8 mouse cellular contexts compared by ENCODE assay signal in genomic region chr5:130222146-130223004, GRCm38 (mm10). TPM values are rescaled to one million over a fixed set of nuclear protein-coding genes. Genes with fewer than 3 reads are reported as not detected.
A peak's percentile ranks its signal among the peaks of the same experiment; 100 is the strongest.
DNase-seq lines count a peak whose midpoint lies in the region; ATAC-seq and TF ChIP-seq lines count a peak whose summit lies in the region.

No protein-coding gene starts in this region.

- H3K4me3 ChIP-seq in embryonic facial prominence, embryonic 10.5 days, result peak overlapping the region; percentile 99
- peak overlapping the region; percentile 98 for H3K4me3 ChIP-seq in intestine, postnatal 0 days (ENCODE audit: low read depth, low read length)
- H3K4me3 ChIP-seq in midbrain, embryonic 11.5 days (ENCODE audit: low read depth, low read length), result peak overlapping the region; percentile 99

- H3K36me3 ChIP-seq in embryonic facial prominence, embryonic 10.5 days (replicated peaks), result peaks cover 19% of the 10 kb centered on the region
- H3K36me3 ChIP-seq in intestine, postnatal 0 days (ENCODE audit: control insufficient read depth, insufficient read depth), result no peaks in the 10 kb centered on the region
- no peaks in the 10 kb centered on the region for H3K36me3 ChIP-seq in midbrain, embryonic 11.5 days (ENCODE audit: control insufficient read depth, insufficient read depth, low read length)

- peak overlapping the region; percentile 75 for H3K4me2 ChIP-seq in intestine, postnatal 0 days (replicated peaks; ENCODE audit: low read depth)
- H3K4me2 ChIP-seq in midbrain, embryonic 11.5 days, result peak overlapping the region; percentile 61

- intact Hi-C loops in left cerebral cortex, postnatal 4 days (cut with DNase I), result no loop called here

- ATAC-seq in granulocyte monocyte progenitor cell, adult 5-6 weeks (replicated peaks; ENCODE audit: poor library complexity, severe bottlenecking), result peak; percentile 87
- ATAC-seq in intestine, postnatal 0 days, result peak; percentile 80
- peak; percentile 90 for ATAC-seq in midbrain, embryonic 11.5 days (ENCODE audit: low FRiP score)

- H3K4me1 ChIP-seq in embryonic facial prominence, embryonic 10.5 days, result peaks cover 26% of the 10 kb centered on the region
- no peaks in the 10 kb centered on the region for H3K4me1 ChIP-seq in intestine, postnatal 0 days (replicated peaks; ENCODE audit: control insufficient read depth, insufficient read depth, low read length)
- H3K4me1 ChIP-seq in midbrain, embryonic 11.5 days (ENCODE audit: control insufficient read depth, insufficient read depth, low read length), result peaks cover 12% of the 10 kb centered on the region

- TF ChIP-seq CTCF in intestine, postnatal 0 days (IDR thresholded peaks at IDR 0.05; ENCODE audit: low read depth), result peak; percentile 71

- no peaks in the 10 kb centered on the region; the same call in 1 of the 2 replicates for H3K9me3 ChIP-seq in embryonic facial prominence, embryonic 10.5 days
- no peaks in the 10 kb centered on the region for H3K9me3 ChIP-seq in intestine, postnatal 0 days (ENCODE audit: control insufficient read depth)
- H3K9me3 ChIP-seq in midbrain, embryonic 11.5 days (ENCODE audit: control insufficient read depth, low read length), result no peaks in the 10 kb centered on the region

- peak overlapping the region; percentile 96 for H3K27ac ChIP-seq in embryonic facial prominence, embryonic 10.5 days (replicated peaks)
- H3K27ac ChIP-seq in intestine, postnatal 0 days (ENCODE audit: low read depth, low read length), result peak overlapping the region; percentile 96
- H3K27ac ChIP-seq in midbrain, embryonic 11.5 days (ENCODE audit: low read depth, low read length), result peak overlapping the region; percentile 51

- under 1% methylated on average over 88 of the region's 88 CpGs for WGBS in embryonic facial prominence, embryonic 10.5 days
- WGBS in intestine, postnatal 0 days, result under 1% methylated on average over 86 of the region's 88 CpGs
- under 1% methylated on average over 88 of the region's 88 CpGs for WGBS in midbrain, embryonic 11.5 days

- peak; percentile 96 for DNase-seq in adrenal gland, postnatal 14 days
- peak; percentile 94 for DNase-seq in embryonic facial prominence, embryonic 10.5 days (ENCODE audit: low spot score)
- peak; percentile 94 for DNase-seq in left cerebral cortex, postnatal 4 days
- peak; percentile 100 for DNase-seq in midbrain, embryonic 11.5 days (ENCODE audit: low spot score, missing footprints)
- peak; percentile 97 for DNase-seq in right cerebral cortex, postnatal 4 days
- DNase-seq in yolk sac, embryonic 10.5 days (ENCODE audit: low spot score), result peak; percentile 93

- H3K9ac ChIP-seq in intestine, postnatal 0 days (ENCODE audit: low read depth, low read length), result peak overlapping the region; percentile 99
- H3K9ac ChIP-seq in midbrain, embryonic 11.5 days (ENCODE audit: low read length), result peak overlapping the region; percentile 97

- no peaks in the 10 kb centered on the region for H3K27me3 ChIP-seq in embryonic facial prominence, embryonic 10.5 days (replicated peaks; ENCODE audit: low read depth, poor library complexity, severe bottlenecking)
- H3K27me3 ChIP-seq in intestine, postnatal 0 days (replicated peaks; ENCODE audit: control insufficient read depth, insufficient read depth, low read length), result no peaks in the 10 kb centered on the region
- H3K27me3 ChIP-seq in midbrain, embryonic 11.5 days (ENCODE audit: control insufficient read depth, insufficient read depth, low read length), result no peaks in the 10 kb centered on the region

RNA-seq across cellular contexts. Expression of gene Tmem248, which starts 5.5 kb away (rescaled TPM):
- total RNA-seq in adrenal gland, postnatal 14 days (2021), result 46.4 and 51.7 TPM in 2 replicates
- 37.7 and 39.1 TPM in 2 replicates for polyA plus RNA-seq in embryonic facial prominence, embryonic 10.5 days (2016; fragmentation: Nextera tagmentation; extraction: Ambion mirVana)
- total RNA-seq in granulocyte monocyte progenitor cell, adult 5-6 weeks (2014; fragmentation: Nextera tagmentation), result 64.5 and 70.1 TPM in 2 replicates
- total RNA-seq in granulocyte monocyte progenitor cell, adult 5-6 weeks (2017), result 71.8 and 85.0 TPM in 2 replicates
- 45.7 and 47.0 TPM in 2 replicates for polyA plus RNA-seq in intestine, postnatal 0 days (2015; fragmentation: Nextera tagmentation; extraction: Ambion mirVana)
- total RNA-seq in left cerebral cortex, postnatal 4 days (2021), result 10 to 100 TPM; 29.4 to 33.6 TPM
- 30.3 and 35.7 TPM in 2 replicates for polyA plus RNA-seq in midbrain, embryonic 11.5 days (2014; fragmentation: Nextera tagmentation; extraction: Ambion mirVana)

RNA-seq across cellular contexts. Expression of gene Sbds, which starts 33.0 kb away (rescaled TPM):
- total RNA-seq in adrenal gland, postnatal 14 days (2021), result 77.1 and 87.0 TPM in 2 replicates
- 69.9 and 75.6 TPM in 2 replicates for polyA plus RNA-seq in embryonic facial prominence, embryonic 10.5 days (2016; fragmentation: Nextera tagmentation; extraction: Ambion mirVana)
- 47.8 and 52.4 TPM in 2 replicates for total RNA-seq in granulocyte monocyte progenitor cell, adult 5-6 weeks (2014; fragmentation: Nextera tagmentation)
- total RNA-seq in granulocyte monocyte progenitor cell, adult 5-6 weeks (2017), result 61.0 and 101 TPM in 2 replicates
- polyA plus RNA-seq in intestine, postnatal 0 days (2015; fragmentation: Nextera tagmentation; extraction: Ambion mirVana), result 97.7 and 105 TPM in 2 replicates
- total RNA-seq in left cerebral cortex, postnatal 4 days (2021), result 10 to 100 TPM; 37.4 to 38.3 TPM
- polyA plus RNA-seq in midbrain, embryonic 11.5 days (2014; fragmentation: Nextera tagmentation; extraction: Ambion mirVana), result 66.3 and 72.2 TPM in 2 replicates

RNA-seq across cellular contexts. Expression of gene Tyw1, which starts 33.0 kb away (rescaled TPM):
- total RNA-seq in adrenal gland, postnatal 14 days (2021), result 23.7 and 24.4 TPM in 2 replicates
- 32.8 and 33.2 TPM in 2 replicates for polyA plus RNA-seq in embryonic facial prominence, embryonic 10.5 days (2016; fragmentation: Nextera tagmentation; extraction: Ambion mirVana)
- 12.0 and 16.7 TPM in 2 replicates for total RNA-seq in granulocyte monocyte progenitor cell, adult 5-6 weeks (2014; fragmentation: Nextera tagmentation)
- total RNA-seq in granulocyte monocyte progenitor cell, adult 5-6 weeks (2017), result 31.9 and 37.4 TPM in 2 replicates
- 12.0 and 15.0 TPM in 2 replicates for polyA plus RNA-seq in intestine, postnatal 0 days (2015; fragmentation: Nextera tagmentation; extraction: Ambion mirVana)
- total RNA-seq in left cerebral cortex, postnatal 4 days (2021), result 10 to 100 TPM; 17.9 to 19.4 TPM
- polyA plus RNA-seq in midbrain, embryonic 11.5 days (2014; fragmentation: Nextera tagmentation; extraction: Ambion mirVana), result 30.4 and 32.1 TPM in 2 replicates

RNA-seq across cellular contexts. Expression of gene Rabgef1, which starts 50.8 kb away (rescaled TPM):
- 40.6 and 42.7 TPM in 2 replicates for total RNA-seq in adrenal gland, postnatal 14 days (2021)
- 26.2 and 27.2 TPM in 2 replicates for polyA plus RNA-seq in embryonic facial prominence, embryonic 10.5 days (2016; fragmentation: Nextera tagmentation; extraction: Ambion mirVana)
- 12.8 and 18.8 TPM in 2 replicates for total RNA-seq in granulocyte monocyte progenitor cell, adult 5-6 weeks (2014; fragmentation: Nextera tagmentation)
- total RNA-seq in granulocyte monocyte progenitor cell, adult 5-6 weeks (2017), result 11.3 and 24.0 TPM in 2 replicates
- 21.1 and 21.9 TPM in 2 replicates for polyA plus RNA-seq in intestine, postnatal 0 days (2015; fragmentation: Nextera tagmentation; extraction: Ambion mirVana)
- total RNA-seq in left cerebral cortex, postnatal 4 days (2021), result 10 to 100 TPM; 37.9 to 39.8 TPM
- polyA plus RNA-seq in midbrain, embryonic 11.5 days (2014; fragmentation: Nextera tagmentation; extraction: Ambion mirVana), result 24.2 and 30.1 TPM in 2 replicates

Comparison
In these comparisons a context has a peak if more than half of its experiments do, and no peak if none do; other contexts are left out.
1. Peak in every context shown above with its lines: DNase-seq, ATAC-seq, H3K4me3 ChIP-seq and H3K27ac ChIP-seq.